Mouse (Mus musculus) spleen, postnatal 14 days (tissue): Measurements from ENCODE around the gene Zfp768.

Experiments
- DNase-seq, 2 experiments: peaks; one replicate each; pipeline ENCODE4 v3.0.0; 2021 to 2022; ENCODE audit warnings: low spot score in 2 of 2

The Zfp768 gene

DNA sequence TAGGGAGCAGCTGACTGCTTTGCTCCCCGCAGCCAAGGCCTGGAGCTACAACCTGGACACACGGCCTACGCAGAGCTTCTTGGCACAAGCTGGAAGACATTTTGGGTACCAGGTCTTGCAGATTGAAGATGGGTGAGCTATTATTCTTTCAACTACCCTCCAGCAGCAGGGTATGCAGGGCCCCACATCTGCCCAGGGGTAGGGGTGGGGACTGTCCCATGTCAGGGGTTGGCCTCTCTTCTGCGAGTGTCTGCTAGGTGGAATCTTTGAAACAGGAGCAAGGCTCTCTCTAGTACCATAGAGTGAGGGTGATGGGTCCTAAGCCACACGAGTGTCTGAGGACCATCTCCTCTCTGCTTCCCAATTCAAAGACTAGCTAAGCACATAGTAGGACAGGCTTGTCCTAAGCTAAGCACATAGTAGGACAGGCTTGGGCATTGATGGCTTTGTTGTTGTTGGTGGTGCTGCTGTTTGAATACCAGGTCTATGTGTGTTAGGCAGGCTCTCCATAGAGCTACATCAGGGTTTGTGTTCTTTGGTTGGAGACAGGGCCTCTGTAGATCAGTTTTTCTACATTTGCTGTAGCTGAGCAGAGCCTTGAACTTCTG is 47.7 kb downstream of the Zfp768 start:
- no peak for DNase-seq

- no peak for DNase-seq
Measured at GRCm38 (mm10) chr7:127296786-127297555, 48.4 kb downstream of the Zfp768 start.

- DNase-seq = peak; percentile 12 to 42
Measured at GRCm38 (mm10) chr7:127296098-127296497, 49.3 kb downstream of the Zfp768 start, which contains the start of gene Itgal. TSS of gene Itgal (plus strand) at chr7:127296260.
